Mouse (Mus musculus) kidney, adult 2 months (tissue): Measurements from ENCODE around the gene Fam174b.

Source experiments
- CTCF ChIP-seq: fragments of 200-500 bp; conservative IDR thresholded peaks from 2 replicates; pipeline ENCODE4 v1.5.1; 2011; ENCODE audit warnings: low read depth, mild to moderate bottlenecking, control low read depth, low read length, moderate library complexity, mixed read lengths; ENCODE audit not compliant: insufficient read depth, insufficient read length
- POLR2A ChIP-seq: fragments of 200-500 bp; IDR thresholded peaks from one replicate; pipeline ENCODE4 v1.6.1; 2011; ENCODE audit warnings: low read depth, low read length, control low read depth

DNA sequence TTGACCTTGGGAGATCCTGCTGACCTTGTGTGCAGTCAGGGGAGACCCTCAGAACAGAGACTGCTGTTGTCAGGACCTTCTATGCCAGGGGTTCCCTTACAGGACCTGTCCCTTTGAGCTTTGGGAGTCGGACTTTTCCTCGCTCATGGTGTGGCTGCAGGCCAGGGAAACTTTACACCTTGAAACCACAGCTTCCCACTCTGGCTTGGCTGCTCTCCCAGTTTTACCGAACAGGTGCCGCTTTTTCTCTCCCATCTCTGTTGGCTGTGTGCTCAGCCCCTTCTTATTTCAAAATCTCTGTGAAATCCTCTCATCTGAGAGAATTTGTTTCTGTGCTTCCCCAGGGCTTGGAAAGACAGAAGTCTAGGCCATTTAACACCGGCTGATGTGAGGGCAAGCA lies 5.8 kb downstream of the Fam174b start:
- TF ChIP-seq POLR2A: no peak
- TF ChIP-seq CTCF: no peak
